Mouse (Mus musculus) heart, postnatal 0 days (tissue): ENCODE data around the gene Hspa1l.

Source experiments
- CTCF ChIP-seq: IDR thresholded peaks from 2 replicates; pipeline ENCODE4 v1.5.1; 2016; ENCODE audit warnings: antibody characterized with exemption, control low read depth, low read depth
- EP300 ChIP-seq: IDR thresholded peaks from 2 replicates; pipeline ENCODE4 v1.6.1; 2016; ENCODE audit warnings: antibody characterized with exemption, low read depth

DNA sequence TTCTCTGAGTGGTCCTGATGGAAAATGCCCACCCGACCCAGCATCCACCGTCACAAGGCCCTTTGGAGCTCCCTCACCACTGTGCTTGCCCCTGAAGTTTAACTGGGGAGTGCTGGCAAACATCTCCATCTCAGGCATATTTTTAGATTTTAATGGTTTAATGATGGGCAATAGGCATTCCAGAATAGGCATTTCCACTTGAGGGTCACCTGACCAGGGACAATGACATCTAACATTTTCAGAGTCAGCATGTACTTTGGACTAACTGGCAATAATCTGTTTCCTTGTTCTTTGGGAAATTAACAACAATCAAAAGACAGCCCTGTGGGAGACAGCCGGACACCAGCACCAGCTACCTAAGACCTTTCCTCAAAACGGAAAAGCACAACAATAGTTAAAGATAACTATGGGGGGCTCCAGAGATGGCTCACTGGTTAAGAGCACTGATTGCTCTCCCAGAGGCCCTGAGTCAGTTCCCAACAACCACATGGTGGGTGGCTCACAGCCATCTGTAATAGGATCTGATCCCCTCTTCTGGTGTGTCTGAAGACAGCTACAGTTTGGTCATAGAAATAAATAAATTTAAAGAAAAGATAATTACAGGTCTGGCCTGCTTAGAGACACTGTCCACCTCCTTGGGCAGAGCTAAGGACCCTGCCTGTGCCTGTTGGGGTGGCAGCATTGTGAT lies 29.2 kb upstream of the Hspa1l start:
- TF ChIP-seq CTCF, result no peak
- no peak for TF ChIP-seq EP300
